Mouse (Mus musculus): Measurements from ENCODE around the gene Zfp839. TPM values are rescaled to one million over a fixed set of nuclear protein-coding genes. Genes with fewer than 3 reads are reported as not detected.
"Not testable (repeated sequence)": the region's sequence is repeated elsewhere in the genome, so short reads cannot be mapped to it uniquely, and the experiment has no call there.

Gene Zfp839
- polyA plus RNA-seq, 1 experiment from 2014 or later, result 7.7 TPM

- Histone ChIP-seq H3K36me3 (peaks cover 58% of the 10 kb centered on the region), H3K9me3 (no peaks in the 10 kb centered on the region), H3K4me3 (no peak overlapping the region), H3K9ac (no peak overlapping the region), H3K27ac (no peak overlapping the region), H3K4me1 (peaks cover 11% of the 10 kb centered on the region; the same call in 1 of the 2 replicates), H3K4me2 (no peak overlapping the region), H3K27me3 (no peaks in the 10 kb centered on the region)
- WGBS, result 55% methylated on average over 7 of the region's 7 CpGs
- ATAC-seq (ENCODE audit: insufficient number of reproducible peaks, insufficient read depth, low FRiP score, low TSS enrichment, low read depth), result no peak
Observed at GRCm38 (mm10) chr12:110857196-110857595, 7.1 kb downstream of the Zfp839 start.

- WGBS, result 96% methylated on average over 15 of the region's 15 CpGs
- ATAC-seq (ENCODE audit: insufficient number of reproducible peaks, insufficient read depth, low FRiP score, low TSS enrichment, low read depth); H3K4me2 ChIP-seq; H3K4me1 ChIP-seq; H3K27ac ChIP-seq; H3K27me3 ChIP-seq; H3K9me3 ChIP-seq; H3K9ac ChIP-seq; H3K4me3 ChIP-seq: not testable (repeated sequence)
- H3K36me3 ChIP-seq, result peaks cover 60% of the 10 kb centered on the region
Observed at GRCm38 (mm10) chr12:110858681-110859080, 8.6 kb downstream of the Zfp839 start.

GRCm38 (mm10) chr12:110860293-110860692 lies 10.2 kb downstream of the Zfp839 start:
- H3K27ac ChIP-seq, result no peak overlapping the region

GRCm38 (mm10) chr12:110861256-110861655 lies 11.2 kb downstream of the Zfp839 start:
- Histone ChIP-seq H3K27me3 (no peaks in the 10 kb centered on the region), H3K9me3 (no peaks in the 10 kb centered on the region), H3K4me1 (peaks cover 5% of the 10 kb centered on the region; the same call in 1 of the 2 replicates), H3K9ac (no peak overlapping the region), H3K4me3 (no peak overlapping the region), H3K36me3 (peaks cover 69% of the 10 kb centered on the region), H3K27ac (no peak overlapping the region), H3K4me2 (no peak overlapping the region)
- 63% methylated on average over 7 of the region's 7 CpGs for WGBS
- ATAC-seq (ENCODE audit: insufficient number of reproducible peaks, insufficient read depth, low FRiP score, low TSS enrichment, low read depth), result no peak

More at GRCm38 (mm10) chr12:110860293-110860692, 10.2 kb downstream of the Zfp839 start:
- Histone ChIP-seq H3K9ac (no peak overlapping the region), H3K4me1 (peaks cover 5% of the 10 kb centered on the region; the same call in 1 of the 2 replicates), H3K4me2 (no peak overlapping the region), H3K9me3 (no peaks in the 10 kb centered on the region), H3K27me3 (no peaks in the 10 kb centered on the region), H3K4me3 (no peak overlapping the region), H3K36me3 (peaks cover 69% of the 10 kb centered on the region)
- ATAC-seq (ENCODE audit: insufficient number of reproducible peaks, insufficient read depth, low FRiP score, low TSS enrichment, low read depth), result no peak

GRCm38 (mm10) chr12:110864008-110864407 lies 14.0 kb downstream of the Zfp839 start:
- no peak for ATAC-seq (ENCODE audit: insufficient number of reproducible peaks, insufficient read depth, low FRiP score, low TSS enrichment, low read depth)
- Histone ChIP-seq H3K9me3 (no peaks in the 10 kb centered on the region), H3K27me3 (no peaks in the 10 kb centered on the region), H3K4me3 (no peak overlapping the region), H3K27ac (no peak overlapping the region), H3K4me1 (no peaks in the 10 kb centered on the region), H3K36me3 (peaks cover 77% of the 10 kb centered on the region), H3K9ac (no peak overlapping the region), H3K4me2 (no peak overlapping the region)
- WGBS, result 94% methylated on average over 6 of the region's 6 CpGs

GRCm38 (mm10) chr12:110865571-110865970 lies 15.5 kb downstream of the Zfp839 start:
- H3K4me1 ChIP-seq, result no peaks in the 10 kb centered on the region
- no peak overlapping the region for H3K4me2 ChIP-seq
- peaks cover 78% of the 10 kb centered on the region for H3K36me3 ChIP-seq
- H3K27ac ChIP-seq, result no peak overlapping the region
- H3K27me3 ChIP-seq, result no peaks in the 10 kb centered on the region
- H3K9ac ChIP-seq, result 0 out of 2 replicates have a peak overlapping the region, but pooled peaks have one; percentile 11
- 72% methylated on average over 6 of the region's 6 CpGs for WGBS
- H3K9me3 ChIP-seq, result no peaks in the 10 kb centered on the region
- no peak overlapping the region for H3K4me3 ChIP-seq
- ATAC-seq (ENCODE audit: insufficient number of reproducible peaks, insufficient read depth, low FRiP score, low TSS enrichment, low read depth), result no peak

- peaks cover 81% of the 10 kb centered on the region for H3K36me3 ChIP-seq
- no peak for ATAC-seq (ENCODE audit: insufficient number of reproducible peaks, insufficient read depth, low FRiP score, low TSS enrichment, low read depth)
- WGBS, result 88% methylated on average over 10 of the region's 10 CpGs
Observed at GRCm38 (mm10) chr12:110865989-110866388, 15.9 kb downstream of the Zfp839 start.

DNA sequence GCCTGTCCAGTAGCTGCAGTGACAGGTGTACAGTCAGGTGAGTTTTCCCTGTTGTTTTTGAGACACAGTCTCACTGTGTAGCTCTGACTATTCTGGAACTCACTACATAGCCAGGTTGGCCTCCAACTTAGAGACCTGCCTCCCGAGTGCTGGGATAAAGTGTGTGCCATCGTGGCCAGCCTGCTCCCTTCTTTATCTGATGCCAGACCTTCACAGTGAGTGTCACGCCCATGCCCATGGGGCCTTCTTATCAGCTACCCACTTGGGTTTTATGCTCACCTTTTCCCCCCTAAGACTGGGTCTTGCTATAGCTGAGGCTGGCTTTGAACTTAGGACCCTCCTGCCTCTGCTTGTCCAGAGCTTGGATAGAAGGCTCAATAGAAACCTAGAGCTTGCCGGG lies 20.1 kb downstream of the Zfp839 start:
- Histone ChIP-seq H3K9me3 (no peaks in the 10 kb centered on the region), H3K9ac (no peak overlapping the region), H3K27ac (no peak overlapping the region), H3K4me1 (no peaks in the 10 kb centered on the region), H3K36me3 (peaks cover 88% of the 10 kb centered on the region), H3K27me3 (no peaks in the 10 kb centered on the region), H3K4me2 (no peak overlapping the region), H3K4me3 (no peak overlapping the region)
- no peak for ATAC-seq (ENCODE audit: insufficient number of reproducible peaks, insufficient read depth, low FRiP score, low TSS enrichment, low read depth)
- WGBS, result 92% methylated on average over 4 of the region's 4 CpGs

More at GRCm38 (mm10) chr12:110865989-110866388, 15.9 kb downstream of the Zfp839 start:
- Histone ChIP-seq H3K27ac (no peak overlapping the region), H3K4me2 (no peak overlapping the region), H3K9ac (0 out of 2 replicates have a peak overlapping the region, but pooled peaks have one; percentile 11), H3K9me3 (no peaks in the 10 kb centered on the region), H3K4me1 (no peaks in the 10 kb centered on the region), H3K4me3 (no peak overlapping the region), H3K27me3 (no peaks in the 10 kb centered on the region)

DNA sequence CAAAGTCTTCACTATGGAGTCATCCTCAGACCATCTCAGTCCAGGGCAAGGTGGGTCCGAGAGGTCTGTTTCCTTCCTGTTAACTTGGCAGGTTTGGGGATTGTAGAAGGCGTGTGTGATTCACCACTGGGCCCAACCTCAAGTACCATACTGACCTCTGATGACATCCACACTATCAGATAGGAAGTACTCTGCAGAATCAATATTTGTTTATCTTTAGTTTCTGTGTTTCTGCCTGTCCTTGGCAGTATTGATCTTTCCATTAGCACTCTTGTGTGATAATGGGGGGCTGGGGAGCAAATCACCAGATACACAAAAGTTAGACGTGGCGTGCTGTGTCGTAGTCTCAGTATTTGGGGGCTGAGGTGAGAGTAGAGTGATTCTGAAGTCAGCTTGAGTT lies 21.2 kb downstream of the Zfp839 start:
- no peak for ATAC-seq (ENCODE audit: insufficient number of reproducible peaks, insufficient read depth, low FRiP score, low TSS enrichment, low read depth)
- Histone ChIP-seq H3K4me2 (no peak overlapping the region), H3K4me1 (no peaks in the 10 kb centered on the region), H3K9me3 (no peaks in the 10 kb centered on the region), H3K9ac (no peak overlapping the region), H3K27me3 (no peaks in the 10 kb centered on the region), H3K27ac (no peak overlapping the region), H3K4me3 (no peak overlapping the region), H3K36me3 (peaks cover 90% of the 10 kb centered on the region)
- 92% methylated on average over 5 of the region's 5 CpGs for WGBS

DNA sequence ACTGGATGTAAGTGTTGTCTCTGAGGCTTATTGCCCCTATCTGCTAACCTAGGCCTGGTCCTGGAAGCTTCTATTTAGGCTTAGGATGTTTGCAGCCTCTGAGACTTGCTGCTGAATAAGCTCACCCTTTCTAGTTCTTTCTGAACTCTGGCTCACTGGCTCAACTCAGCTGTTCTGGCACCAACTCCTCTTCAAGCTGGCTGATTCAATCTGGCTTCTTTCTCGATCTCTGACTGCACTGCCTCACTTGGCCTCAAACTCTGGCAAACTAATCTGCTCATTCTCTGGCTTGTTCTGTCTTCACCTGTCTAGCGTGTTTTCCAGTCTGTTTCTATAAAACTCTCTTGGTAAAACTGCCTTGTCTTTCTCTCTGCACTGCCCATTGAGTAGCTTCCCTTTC lies 25.3 kb downstream of the Zfp839 start:
- peaks cover 92% of the 10 kb centered on the region for H3K36me3 ChIP-seq
- WGBS, result 88% methylated on average over 2 of the region's 2 CpGs

DNA sequence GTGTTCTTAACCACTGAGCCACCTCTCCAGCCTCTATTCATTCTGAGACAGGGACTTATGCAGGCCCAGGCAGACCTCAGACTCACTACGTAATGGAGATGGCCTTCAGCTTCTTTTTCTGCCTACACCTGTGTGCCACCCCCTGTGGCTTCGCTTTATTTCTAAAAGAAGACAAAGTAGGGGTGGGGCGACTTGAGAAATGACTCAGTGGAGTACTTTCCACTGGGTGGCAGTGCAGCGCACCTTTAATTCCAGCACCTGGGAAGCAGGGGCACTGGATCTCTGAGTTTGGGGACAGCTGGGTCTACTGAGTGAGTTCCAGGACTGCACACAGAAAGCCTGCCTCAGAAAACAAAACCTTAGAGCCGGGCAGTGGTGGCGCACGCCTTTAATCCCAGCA lies 32.2 kb downstream of the Zfp839 start:
- Histone ChIP-seq H3K27ac (no peak overlapping the region), H3K27me3 (no peaks in the 10 kb centered on the region), H3K4me1 (no peaks in the 10 kb centered on the region), H3K4me2 (no peak overlapping the region), H3K36me3 (peaks cover 60% of the 10 kb centered on the region), H3K9ac (no peak overlapping the region), H3K4me3 (no peak overlapping the region), H3K9me3 (no peaks in the 10 kb centered on the region)
- WGBS, result 87% methylated on average over 7 of the region's 7 CpGs
- ATAC-seq (ENCODE audit: insufficient number of reproducible peaks, insufficient read depth, low FRiP score, low TSS enrichment, low read depth), result no peak

More for the DNA sequence above, 25.3 kb downstream of the Zfp839 start:
- Histone ChIP-seq H3K9ac (no peak overlapping the region), H3K9me3 (no peaks in the 10 kb centered on the region), H3K27ac (no peak overlapping the region), H3K4me2 (no peak overlapping the region), H3K4me1 (no peaks in the 10 kb centered on the region), H3K4me3 (no peak overlapping the region), H3K27me3 (no peaks in the 10 kb centered on the region)
- no peak for ATAC-seq (ENCODE audit: insufficient number of reproducible peaks, insufficient read depth, low FRiP score, low TSS enrichment, low read depth)

DNA sequence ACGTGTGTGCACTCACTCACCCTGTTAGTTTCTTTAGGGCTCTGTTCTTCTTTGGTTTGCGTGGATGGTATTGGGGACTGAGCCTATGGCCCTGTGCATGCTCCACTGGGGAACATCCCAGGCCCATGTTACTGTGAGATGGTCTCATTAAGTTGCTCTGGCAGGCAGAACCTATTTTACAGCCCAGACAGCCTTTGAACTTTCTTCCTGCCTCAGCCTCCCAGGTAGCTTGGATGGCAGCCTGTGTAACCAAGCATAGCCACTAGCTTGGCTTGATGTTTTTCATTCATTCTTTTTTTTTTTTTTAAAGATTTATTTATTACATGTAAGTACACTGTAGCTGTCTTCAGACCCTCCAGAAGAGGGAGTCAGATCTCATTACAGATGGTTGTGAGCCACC lies 35.2 kb downstream of the Zfp839 start:
- Histone ChIP-seq H3K4me1 (peaks cover 15% of the 10 kb centered on the region), H3K36me3 (peaks cover 34% of the 10 kb centered on the region), H3K4me2 (no peak overlapping the region), H3K9ac (no peak overlapping the region), H3K27ac (no peak overlapping the region), H3K27me3 (no peaks in the 10 kb centered on the region), H3K4me3 (no peak overlapping the region), H3K9me3 (no peaks in the 10 kb centered on the region)
- WGBS, result 97% methylated on average over 2 of the region's 2 CpGs
- no peak for ATAC-seq (ENCODE audit: insufficient number of reproducible peaks, insufficient read depth, low FRiP score, low TSS enrichment, low read depth)
